Mouse (Mus musculus) liver, embryonic 16.5 days (tissue): Measurements from ENCODE around the gene Phf10. TPM values are rescaled to one million over a fixed set of nuclear protein-coding genes. Genes with fewer than 3 reads are reported as not detected.
"Not testable (repeated sequence)": the region's sequence is repeated elsewhere in the genome, so short reads cannot be mapped to it uniquely, and the experiment has no call there.

Experiments
- ATAC-seq: fragments of 200-750 bp; cut with Nextera tagmentation; 2 replicates; pipeline ENCODE4 v1.8.0; 2017; ENCODE audit warnings: low read depth, mild to moderate bottlenecking, moderate number of reproducible peaks, moderate library complexity
- H3K27ac ChIP-seq: fragments of 300-500 bp; sonication (generic); 2 replicates; pipeline ENCODE4 v1.5.1; 2014; ENCODE audit warnings: mild to moderate bottlenecking, low read length
- H3K27me3 ChIP-seq: fragments of 300-500 bp; sonication (generic); 2 replicates; pipeline ENCODE4 v1.6.1; 2014; ENCODE audit warnings: low read depth, low read length, mixed read lengths; ENCODE audit not compliant: control insufficient read depth, insufficient read depth
- H3K36me3 ChIP-seq: fragments of 300-500 bp; sonication (generic); 2 replicates; pipeline ENCODE4 v1.6.1; 2014; ENCODE audit warnings: mild to moderate bottlenecking; ENCODE audit not compliant: control insufficient read depth, insufficient read depth
- H3K4me1 ChIP-seq: fragments of 300-500 bp; sonication (generic); 2 replicates; pipeline ENCODE4 v1.6.1; 2014; ENCODE audit warnings: low read depth, low read length, mixed read lengths; ENCODE audit not compliant: control insufficient read depth
- H3K4me2 ChIP-seq: fragments of 300-500 bp; sonication (generic); 2 replicates; pipeline ENCODE4 v1.6.1; 2014; ENCODE audit warnings: low read depth, low read length, mixed read lengths
- H3K4me3 ChIP-seq: fragments of 300-500 bp; sonication (generic); 2 replicates; pipeline ENCODE4 v1.5.1; 2014; ENCODE audit warnings: low read depth, mild to moderate bottlenecking, low read length
- H3K9ac ChIP-seq: fragments of 300-500 bp; sonication (generic); 2 replicates; pipeline ENCODE4 v1.6.1; 2014; ENCODE audit warnings: low read depth, low read length
- H3K9me3 ChIP-seq: fragments of 300-500 bp; sonication (generic); replicated peaks from 2 replicates; pipeline ENCODE4 v1.6.1; 2016; ENCODE audit warnings: low read length; ENCODE audit not compliant: control insufficient read depth
- WGBS: fragments of 180-500 bp; shearing (Covaris S2); extraction: QIAGEN DNeasy Blood & Tissue Kit; methylation state at CpG from one replicate; pipeline ENCODE4 v1.1.7; 2014; ENCODE audit not compliant: insufficient replicate concordance; 5-methylcytosine and 5-hydroxymethylcytosine counted together
- polyA plus RNA-seq: library from polyadenylated mRNA; unstranded; fragments of >200 nt; fragmentation: Nextera tagmentation; extraction: Ambion mirVana; gene quantifications from 2 replicates; pipeline ENCODE4 v1.2.1, GENCODE M21; 2015

Phf10 gene
- polyA plus RNA-seq, 1 experiment from 2014 or later = 76.5 TPM

DNA sequence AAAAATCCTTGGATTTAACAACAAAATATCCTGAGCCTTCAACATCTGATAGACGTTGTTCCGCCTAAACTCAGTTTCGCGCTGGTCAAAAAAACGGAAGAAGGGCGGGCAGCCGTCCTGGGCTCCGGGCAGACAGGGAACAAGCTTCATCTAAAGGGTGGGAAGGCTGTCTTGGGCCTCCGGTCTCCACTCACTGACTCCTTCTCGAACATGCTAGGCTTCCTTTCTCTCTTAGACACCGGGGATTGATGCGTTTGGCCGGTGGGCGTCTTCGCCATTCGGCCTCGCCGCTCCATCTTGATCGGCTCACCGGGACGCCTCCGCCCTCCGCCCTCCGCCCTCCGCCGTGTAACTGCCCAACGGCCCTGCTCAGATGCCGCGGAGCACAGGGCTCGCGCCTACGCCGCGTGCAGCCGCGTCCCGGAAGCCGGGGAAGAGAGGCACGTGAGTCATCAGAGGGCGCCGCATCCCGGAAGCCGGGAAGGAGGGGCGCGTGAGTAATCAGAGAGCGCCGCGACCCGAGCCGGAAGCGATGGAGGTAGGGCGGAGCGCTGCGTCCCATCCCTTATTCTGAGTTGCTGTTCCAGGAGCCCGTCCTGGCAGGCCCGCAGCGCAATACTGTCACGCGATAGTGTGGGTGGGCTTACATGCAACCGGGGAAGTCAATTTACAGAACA is 17.4 kb upstream of the Phf10 start, which contains the start of the genes 9030025P20Rik and Gm3417:
Gene 9030025P20Rik (plus strand): TSS at position 107 of the 677 bp plus-strand sequence.
Gene Gm3417 (minus strand): TSS at position 429 of the 677 bp plus-strand sequence.
- H3K36me3 ChIP-seq, H3K4me2 ChIP-seq, H3K4me3 ChIP-seq, H3K9ac ChIP-seq, H3K27me3 ChIP-seq, H3K27ac ChIP-seq, H3K4me1 ChIP-seq, H3K9me3 ChIP-seq: not testable (repeated sequence)
- peak; percentile 98 for ATAC-seq
- WGBS = no CpG with 5 or more reads among the region's 60 CpGs

DNA sequence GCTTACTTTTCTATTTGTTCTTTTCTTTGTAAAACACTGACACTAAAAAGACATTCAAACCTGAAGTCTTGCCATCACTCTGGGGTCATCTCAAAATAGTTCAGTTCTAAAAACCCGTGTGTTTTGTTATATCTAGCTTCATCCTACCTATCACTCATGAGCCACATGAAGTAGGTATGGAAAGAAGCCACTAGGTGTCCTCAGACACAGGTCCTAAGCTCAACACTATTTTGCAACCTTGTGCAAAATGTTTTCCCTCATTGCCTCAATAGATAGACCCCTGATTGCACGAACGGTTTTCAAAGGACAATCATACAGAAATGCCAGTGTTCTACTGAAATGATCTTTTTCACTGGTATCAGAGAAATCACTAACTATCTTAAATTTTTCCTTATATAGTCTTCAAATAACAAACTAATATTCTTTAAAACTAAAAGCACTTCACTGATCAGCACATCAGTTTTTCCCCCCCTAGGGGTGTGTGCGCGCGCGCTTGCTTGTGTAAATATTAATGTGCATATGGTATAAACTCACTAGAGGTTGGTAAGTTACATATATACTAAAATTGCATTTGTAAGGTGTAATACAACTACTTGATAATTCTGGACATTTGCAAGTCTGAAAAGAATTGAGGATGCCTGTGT is 16.8 kb upstream of the Phf10 start:
- H3K9me3 ChIP-seq, H3K4me3 ChIP-seq, H3K9ac ChIP-seq, H3K36me3 ChIP-seq, H3K4me1 ChIP-seq, H3K4me2 ChIP-seq, H3K27me3 ChIP-seq, H3K27ac ChIP-seq: not testable (repeated sequence)
- 0% methylated on average over 4 of the region's 7 CpGs for WGBS
- peak; percentile 24; the same call in 1 of the 2 replicates for ATAC-seq

DNA sequence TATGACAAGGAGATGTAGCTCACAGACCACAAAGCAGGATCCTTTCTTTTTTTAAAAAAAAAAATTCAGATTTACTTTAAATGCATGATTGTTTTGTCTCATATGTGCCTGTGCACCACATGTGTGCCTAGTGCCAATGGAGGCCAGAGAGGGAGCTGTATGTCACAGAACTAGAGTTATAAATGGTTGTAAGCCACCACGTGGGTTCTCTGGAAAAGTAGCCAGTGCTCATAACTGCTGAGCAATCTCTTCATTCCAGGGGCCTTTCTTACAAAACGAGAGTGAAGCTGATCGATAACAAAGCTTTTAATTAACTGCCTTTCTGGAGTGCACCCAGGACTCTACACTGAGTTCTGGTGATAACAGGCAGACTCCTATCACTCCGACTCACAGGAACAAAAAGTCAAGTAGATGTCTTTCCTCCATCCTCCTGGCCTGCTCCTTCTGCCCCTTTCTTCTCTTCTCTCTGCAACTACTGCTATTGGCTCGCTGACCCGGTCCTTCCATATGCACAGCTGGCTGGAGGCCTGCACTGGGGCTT is 7.4 kb upstream of the Phf10 start:
- ATAC-seq = peak; percentile 80

DNA sequence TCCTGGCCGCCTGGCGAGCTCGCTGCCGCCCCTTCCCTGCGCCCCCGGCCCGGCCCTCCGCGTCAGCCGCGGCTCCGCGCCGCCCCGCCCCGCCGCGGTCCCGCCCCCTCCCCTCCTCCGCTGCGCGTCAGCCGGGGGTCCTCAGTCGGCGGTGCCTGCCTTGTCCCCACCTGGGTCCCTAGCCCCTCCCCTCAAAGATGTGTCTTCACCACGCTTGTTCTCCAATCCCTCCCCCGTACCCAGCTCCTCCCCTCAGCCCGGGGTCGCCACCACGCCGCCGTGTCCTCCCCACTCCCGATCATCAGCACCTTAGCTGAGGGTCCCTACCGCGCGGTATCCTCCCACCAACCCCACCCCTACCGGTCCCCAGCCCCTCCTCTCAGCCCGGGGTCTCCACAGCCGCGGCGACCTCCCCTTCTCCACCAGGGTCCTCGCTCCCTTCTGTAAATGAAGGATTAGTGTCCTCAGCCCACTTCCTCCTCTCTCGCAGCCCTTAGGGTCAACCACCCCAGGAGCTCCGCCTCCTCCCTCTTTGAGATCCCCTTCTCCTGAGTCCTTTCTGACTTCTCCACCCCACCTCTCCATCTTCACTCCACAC is 583 bp upstream of the Phf10 start:
- not testable (repeated sequence) for H3K9ac ChIP-seq, H3K9me3 ChIP-seq, H3K36me3 ChIP-seq, H3K4me2 ChIP-seq, H3K4me3 ChIP-seq, H3K27me3 ChIP-seq, H3K27ac ChIP-seq
- ATAC-seq = peak; percentile 55
- WGBS = no CpG with 5 or more reads among the region's 44 CpGs
- H3K4me1 ChIP-seq = peaks cover 17% of the 10 kb centered on the region

More for the DNA sequence above, 7.4 kb upstream of the Phf10 start:
- H3K4me3 ChIP-seq, H3K27ac ChIP-seq, H3K27me3 ChIP-seq, H3K4me1 ChIP-seq, H3K4me2 ChIP-seq, H3K9me3 ChIP-seq, H3K9ac ChIP-seq, H3K36me3 ChIP-seq: not testable (repeated sequence)
- WGBS = no CpG with 5 or more reads among the region's 6 CpGs

DNA sequence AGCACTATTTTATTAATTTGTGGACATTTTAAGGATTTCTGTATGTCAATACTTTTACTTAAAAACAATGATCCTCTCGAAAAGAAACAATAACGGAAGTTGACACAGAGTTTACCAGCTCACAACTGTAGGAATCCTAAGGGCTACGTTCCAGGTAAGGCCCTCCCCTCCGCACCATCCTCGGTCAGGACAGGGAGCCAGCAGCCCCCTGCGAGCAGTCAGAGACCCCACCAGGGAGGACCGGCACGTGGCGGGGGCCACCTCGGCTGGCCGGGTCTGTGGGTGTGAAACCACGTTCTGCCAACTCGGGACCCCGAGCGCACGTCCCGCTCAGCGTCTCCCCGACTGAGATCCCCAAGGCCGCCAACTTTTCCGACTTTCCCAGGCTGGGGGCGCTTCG is 553 bp downstream of the Phf10 start:
- ATAC-seq = peak; percentile 20
- H3K27ac ChIP-seq = peak overlapping the region; percentile 88
- no peaks in the 10 kb centered on the region for H3K9me3 ChIP-seq
- H3K4me3 ChIP-seq = peak overlapping the region; percentile 74
- H3K4me2 ChIP-seq = peak overlapping the region; percentile 63
- H3K4me1 ChIP-seq = peaks cover 17% of the 10 kb centered on the region
- H3K36me3 ChIP-seq = peaks cover 8% of the 10 kb centered on the region
- WGBS = under 1% methylated on average over 20 of the region's 23 CpGs
- peak overlapping the region; percentile 94 for H3K9ac ChIP-seq
- H3K27me3 ChIP-seq = no peaks in the 10 kb centered on the region

DNA sequence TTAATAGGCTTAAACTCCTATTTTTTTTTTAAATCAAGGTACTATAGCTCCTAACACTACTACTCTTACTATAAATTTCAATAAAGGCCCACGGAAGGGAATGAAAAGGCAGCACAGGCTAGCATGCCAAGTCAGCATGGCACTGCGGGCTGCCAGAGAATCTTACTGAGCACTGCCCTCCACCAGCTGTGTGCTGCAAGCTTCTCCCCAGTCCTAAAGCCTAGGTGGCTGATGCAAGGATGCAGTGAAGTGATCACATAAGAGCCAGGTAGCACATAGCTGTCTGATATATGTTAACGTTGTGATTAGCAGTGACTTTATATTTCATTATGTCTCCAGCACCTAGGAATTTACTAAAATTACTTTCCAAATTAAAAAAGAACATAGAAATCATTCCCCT is 1.1 kb downstream of the Phf10 start:
- H3K9me3 ChIP-seq = no peaks in the 10 kb centered on the region
- ATAC-seq = peak; percentile 20
- no peaks in the 10 kb centered on the region for H3K27me3 ChIP-seq
- peaks cover 17% of the 10 kb centered on the region for H3K4me1 ChIP-seq
- H3K36me3 ChIP-seq = peaks cover 11% of the 10 kb centered on the region
- peak overlapping the region; percentile 74 for H3K4me2 ChIP-seq
- H3K4me3 ChIP-seq = peak overlapping the region; percentile 66
- H3K27ac ChIP-seq = peak overlapping the region; percentile 57
- WGBS = 16% methylated on average over 3 of the region's 3 CpGs
- H3K9ac ChIP-seq = peak overlapping the region; percentile 69

DNA sequence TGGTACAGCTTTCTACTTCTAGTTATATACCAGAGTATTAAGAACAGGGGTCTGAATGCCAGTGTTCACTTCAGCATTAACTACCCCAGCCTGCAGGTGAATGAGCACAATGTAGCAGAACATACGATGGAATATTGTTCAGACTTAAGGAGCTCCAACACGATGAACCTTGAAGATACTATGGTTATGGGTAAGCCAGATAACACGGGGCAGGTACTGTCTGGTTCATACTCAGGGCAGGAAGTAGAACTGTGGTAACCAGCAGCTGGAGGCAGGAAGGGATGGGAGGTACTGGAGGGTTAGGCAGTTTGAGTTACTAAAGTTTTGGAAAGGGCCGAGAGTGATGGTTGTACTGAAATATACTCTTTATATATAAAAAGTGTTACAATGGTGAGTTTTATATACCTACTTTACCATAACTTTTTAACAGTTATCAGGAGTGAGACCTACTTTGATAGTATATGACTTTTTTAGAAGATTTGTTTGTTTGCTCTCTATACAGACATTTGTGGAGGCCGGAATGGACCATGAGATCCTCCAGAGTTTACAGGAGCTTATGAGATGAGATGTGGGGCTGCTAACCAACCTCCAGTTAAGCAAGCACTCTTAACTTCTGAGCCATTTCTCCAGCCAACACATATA is 2.3 kb downstream of the Phf10 start:
- Histone ChIP-seq H3K4me1 (peaks cover 17% of the 10 kb centered on the region), H3K27me3 (no peaks in the 10 kb centered on the region), H3K4me3 (peak overlapping the region; percentile 66), H3K9ac (peak overlapping the region; percentile 43), H3K27ac (peak overlapping the region; percentile 47), H3K36me3 (peaks cover 21% of the 10 kb centered on the region), H3K9me3 (no peaks in the 10 kb centered on the region), H3K4me2 (peak overlapping the region; percentile 74)
- ATAC-seq = no peak
- 32% methylated on average over 5 of the region's 5 CpGs for WGBS

DNA sequence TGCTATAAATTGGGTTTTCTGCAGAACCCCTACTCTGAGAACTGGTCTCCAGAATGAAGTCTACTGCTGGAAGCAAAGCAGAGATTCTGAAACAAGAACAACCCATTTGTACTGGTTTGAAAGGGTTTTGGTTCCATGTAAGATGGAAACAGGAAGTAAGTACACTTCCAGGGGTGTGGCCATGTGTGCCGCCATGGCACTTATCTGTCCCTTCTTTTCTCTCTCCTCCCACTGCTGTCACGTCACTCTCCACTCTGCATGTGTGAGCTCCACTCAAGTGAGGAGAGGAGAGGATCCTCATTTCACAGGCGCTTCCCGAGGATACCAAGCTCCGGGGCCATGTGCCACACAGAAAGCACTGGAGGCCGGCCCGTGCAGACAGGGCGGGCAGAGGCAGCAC is 7.6 kb downstream of the Phf10 start:
- H3K27ac ChIP-seq = peak overlapping the region; percentile 50; the same call in 1 of the 2 replicates
- H3K36me3 ChIP-seq = peaks cover 57% of the 10 kb centered on the region
- no peak overlapping the region for H3K9ac ChIP-seq
- H3K4me1 ChIP-seq = peaks cover 9% of the 10 kb centered on the region
- 65% methylated on average over 8 of the region's 8 CpGs for WGBS
- H3K27me3 ChIP-seq = no peaks in the 10 kb centered on the region
- no peak overlapping the region for H3K4me3 ChIP-seq
- peak; percentile 66 for ATAC-seq
- H3K4me2 ChIP-seq = no peak overlapping the region
- no peaks in the 10 kb centered on the region for H3K9me3 ChIP-seq
